Mouse (Mus musculus) heart, postnatal 0 days (tissue): ENCODE data around the gene Arl14. TPM values are rescaled to one million over a fixed set of nuclear protein-coding genes. Genes with fewer than 3 reads are reported as not detected.
"Not testable (repeated sequence)": the region's sequence is repeated elsewhere in the genome, so short reads cannot be mapped to it uniquely, and the experiment has no call there.

Experiments
- ATAC-seq: fragments of 200-750 bp; cut with Nextera tagmentation; 2 replicates; pipeline ENCODE4 v1.8.0; 2017; ENCODE audit warnings: low read depth, moderate number of reproducible peaks, moderate library complexity; ENCODE audit not compliant: insufficient read depth
- DNase-seq: peaks from one replicate; pipeline ENCODE4 v3.0.0-alpha.2; 2016; ENCODE audit warnings: low spot score
- H3K27ac ChIP-seq: fragments of 300-500 bp; sonication (generic); 2 replicates; pipeline ENCODE4 v1.5.1; 2014; ENCODE audit warnings: low read depth, mild to moderate bottlenecking
- H3K27me3 ChIP-seq: fragments of 300-500 bp; sonication (generic); 2 replicates; pipeline ENCODE4 v1.6.1; 2014; ENCODE audit warnings: low read length, mixed read lengths; ENCODE audit not compliant: control insufficient read depth, insufficient read depth
- H3K36me3 ChIP-seq: fragments of 300-500 bp; sonication (generic); replicated peaks from 2 replicates; pipeline ENCODE4 v1.6.1; 2014; ENCODE audit warnings: low read length, mixed read lengths; ENCODE audit not compliant: control insufficient read depth, insufficient read depth
- H3K4me1 ChIP-seq: fragments of 300-500 bp; sonication (generic); 2 replicates; pipeline ENCODE4 v1.6.1; 2014; ENCODE audit warnings: antibody characterized with exemption; ENCODE audit not compliant: control insufficient read depth, insufficient read depth
- H3K4me2 ChIP-seq: fragments of 300-500 bp; sonication (generic); 2 replicates; pipeline ENCODE4 v1.6.1; 2014; ENCODE audit warnings: low read depth, mild to moderate bottlenecking, low read length, moderate library complexity
- H3K4me3 ChIP-seq: fragments of 300-500 bp; sonication (generic); 2 replicates; pipeline ENCODE4 v1.5.1; 2014; ENCODE audit warnings: low read depth, low read length
- H3K9ac ChIP-seq: fragments of 300-500 bp; sonication (generic); replicated peaks from 2 replicates; pipeline ENCODE4 v1.6.1; 2014; ENCODE audit warnings: low read depth, low read length, mixed read lengths
- H3K9me3 ChIP-seq: fragments of 300-500 bp; sonication (generic); replicated peaks from 2 replicates; pipeline ENCODE4 v1.6.1; 2016; ENCODE audit warnings: low read length; ENCODE audit not compliant: control insufficient read depth
- CTCF ChIP-seq: IDR thresholded peaks from 2 replicates; pipeline ENCODE4 v1.5.1; 2016; ENCODE audit warnings: antibody characterized with exemption, control low read depth, low read depth
- EP300 ChIP-seq: IDR thresholded peaks from 2 replicates; pipeline ENCODE4 v1.6.1; 2016; ENCODE audit warnings: antibody characterized with exemption, low read depth
- whole genome bisulfite sequencing: fragments of 180-500 bp; shearing (Covaris S2); extraction: QIAGEN DNeasy Blood & Tissue Kit; methylation state at CpG from one replicate; pipeline ENCODE4 v1.1.7; 2014; 5-methylcytosine and 5-hydroxymethylcytosine counted together
- polyA plus RNA-seq: library from polyadenylated mRNA; unstranded; fragments of >200 nt; fragmentation: Nextera tagmentation; extraction: Ambion mirVana; gene quantifications from 2 replicates; pipeline ENCODE4 v1.2.1, GENCODE M21; 2015
- total RNA-seq: library from RNA; depleted of rRNA; stranded (reverse); fragments of >200 nt; gene quantifications from 2 replicates; pipeline ENCODE4 v1.2.3, GENCODE M21; 2014; ENCODE audit warnings: low replicate concordance

Arl14 gene
- total and polyA plus RNA-seq, 2 experiments from 2014 or later = not detected

GRCm38 (mm10) chr3:69228002-69228401 lies 5.8 kb downstream of the Arl14 start:
- H3K27ac ChIP-seq = no peak overlapping the region
- DNase-seq = no peak
- WGBS = 76% methylated on average over 1 of the region's 1 CpGs

GRCm38 (mm10) chr3:69231522-69232138 lies 9.4 kb downstream of the Arl14 start:
- ATAC-seq = no peak
- H3K4me3 ChIP-seq = no peak overlapping the region
- H3K4me1 ChIP-seq = no peaks in the 10 kb centered on the region
- H3K9me3 ChIP-seq = no peaks in the 10 kb centered on the region
- H3K36me3 ChIP-seq = no peaks in the 10 kb centered on the region
- no peak overlapping the region for H3K4me2 ChIP-seq
- TF ChIP-seq EP300 (no peak), CTCF (no peak)
- H3K27me3 ChIP-seq = no peaks in the 10 kb centered on the region
- no peak overlapping the region for H3K27ac ChIP-seq
- no peak for DNase-seq
- H3K9ac ChIP-seq = no peak overlapping the region
- 84% methylated on average over 14 of the region's 14 CpGs for WGBS

More at GRCm38 (mm10) chr3:69228002-69228401, 5.8 kb downstream of the Arl14 start:
- Histone ChIP-seq H3K27me3 (no peaks in the 10 kb centered on the region), H3K36me3 (no peaks in the 10 kb centered on the region), H3K4me3 (no peak overlapping the region), H3K9ac (no peak overlapping the region), H3K4me2 (no peak overlapping the region), H3K9me3 (no peaks in the 10 kb centered on the region), H3K4me1 (peaks cover 14% of the 10 kb centered on the region)
- TF ChIP-seq EP300 (no peak), CTCF (no peak)
- no peak for ATAC-seq

- not testable (repeated sequence) for ATAC-seq, H3K9me3 ChIP-seq, H3K4me2 ChIP-seq, DNase-seq, H3K4me3 ChIP-seq, H3K36me3 ChIP-seq, H3K27me3 ChIP-seq, H3K4me1 ChIP-seq, H3K27ac ChIP-seq, H3K9ac ChIP-seq
- 86% methylated on average over 10 of the region's 10 CpGs for WGBS
Observed at GRCm38 (mm10) chr3:69233552-69234189, 11.5 kb downstream of the Arl14 start.

GRCm38 (mm10) chr3:69234525-69234924 lies 12.3 kb downstream of the Arl14 start:
- Histone ChIP-seq H3K4me2 (no peak overlapping the region), H3K9me3 (no peaks in the 10 kb centered on the region), H3K27me3 (no peaks in the 10 kb centered on the region), H3K27ac (no peak overlapping the region), H3K36me3 (no peaks in the 10 kb centered on the region), H3K4me3 (no peak overlapping the region), H3K9ac (no peak overlapping the region), H3K4me1 (no peaks in the 10 kb centered on the region)
- no peak for DNase-seq
- no peak for TF ChIP-seq EP300
- 92% methylated on average over 1 of the region's 1 CpGs for WGBS
- ATAC-seq = no peak

- Histone ChIP-seq H3K27ac (no peak overlapping the region), H3K4me3 (no peak overlapping the region), H3K4me2 (no peak overlapping the region), H3K27me3 (no peaks in the 10 kb centered on the region), H3K4me1 (no peaks in the 10 kb centered on the region), H3K9me3 (no peaks in the 10 kb centered on the region), H3K9ac (no peak overlapping the region), H3K36me3 (no peaks in the 10 kb centered on the region)
- DNase-seq (no peak), ATAC-seq (no peak)
- TF ChIP-seq CTCF = no peak
- TF ChIP-seq EP300 = no peak
- 62% methylated on average over 3 of the region's 3 CpGs for WGBS
Observed at GRCm38 (mm10) chr3:69235806-69236205, 13.6 kb downstream of the Arl14 start.

- Histone ChIP-seq H3K4me2 (no peak overlapping the region), H3K4me1 (no peaks in the 10 kb centered on the region), H3K36me3 (no peaks in the 10 kb centered on the region), H3K4me3 (no peak overlapping the region), H3K9ac (no peak overlapping the region), H3K9me3 (no peaks in the 10 kb centered on the region), H3K27me3 (no peaks in the 10 kb centered on the region), H3K27ac (no peak overlapping the region)
- DNase-seq = no peak
- TF ChIP-seq CTCF (no peak), EP300 (no peak)
- 86% methylated on average over 12 of the region's 12 CpGs for WGBS
- no peak for ATAC-seq
Observed at GRCm38 (mm10) chr3:69236491-69236890, 14.3 kb downstream of the Arl14 start.
